Mouse (Mus musculus): ENCODE results near the gene Fam71e1.

DNA sequence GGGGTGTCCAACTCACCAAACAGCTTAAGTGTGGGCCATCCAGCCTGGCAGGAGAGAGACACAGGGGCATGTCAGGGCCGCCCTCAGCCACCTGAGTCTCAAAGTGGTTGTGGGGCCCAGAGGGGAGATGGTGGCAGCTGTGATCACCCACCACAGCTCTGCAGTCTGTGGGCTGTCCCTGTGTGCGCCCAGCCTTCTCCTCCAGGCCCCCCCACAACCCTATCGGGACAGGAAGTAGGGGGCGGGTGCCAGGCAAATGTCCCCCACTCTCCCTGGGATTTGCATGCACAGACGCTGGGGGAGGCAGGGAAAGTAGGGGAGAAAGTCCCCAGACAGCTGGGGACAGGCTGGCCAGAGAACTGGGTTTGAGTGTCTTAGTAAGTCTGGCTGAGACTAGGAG is 34.8 kb downstream of the Fam71e1 start:
- TF ChIP-seq EP300 (IDR thresholded peaks at IDR 0.05) (no peak), CTCF (IDR thresholded peaks at IDR 0.05) (no peak)

All from lung, postnatal 0 days (tissue).